Mouse (Mus musculus) megakaryocyte, embryonic 14.5 days (primary cell): ENCODE measurements around the gene Mboat7.

Experiments used
- FLI1 ChIP-seq: IDR thresholded peaks from 2 replicates; pipeline ENCODE4 v1.6.1; 2012; ENCODE audit warnings: low read length, inconsistent platforms, mixed read lengths
- GATA1 ChIP-seq: IDR thresholded peaks from 3 replicates; pipeline ENCODE4 v1.6.1; 2012; ENCODE audit warnings: mixed read lengths, low read length, inconsistent platforms, borderline replicate concordance

- TF ChIP-seq GATA1 (no peak), FLI1 (no peak)
Observed at GRCm38 (mm10) chr7:3630478-3630815, 62.9 kb downstream of the Mboat7 start.
